Mouse (Mus musculus): ENCODE measurements around the gene Smad9. TPM values are rescaled to one million over a fixed set of nuclear protein-coding genes. Genes with fewer than 3 reads are reported as not detected.

The Smad9 gene
- polyA plus RNA-seq, 1 experiment from 2014 or later = 0.37 TPM

- ATAC-seq (ENCODE audit: insufficient number of reproducible peaks, low FRiP score, low TSS enrichment, low read depth) (no peak), DNase-seq (ENCODE audit: low spot score) (no peak)
- Histone ChIP-seq H3K27ac (replicated peaks; ENCODE audit: low read depth, low read length) (no peak overlapping the region), H3K4me2 (ENCODE audit: low read depth, severe bottlenecking) (no peak overlapping the region), H3K4me3 (ENCODE audit: low read depth, low read length) (no peak overlapping the region), H3K9ac (ENCODE audit: low read length) (no peak overlapping the region), H3K36me3 (ENCODE audit: control insufficient read depth, insufficient read depth, low read length) (no peaks in the 10 kb centered on the region), H3K27me3 (ENCODE audit: control insufficient read depth, insufficient read depth, low read length) (no peaks in the 10 kb centered on the region), H3K9me3 (ENCODE audit: control insufficient read depth, low read length) (no peaks in the 10 kb centered on the region; the same call in 1 of the 2 replicates), H3K4me1 (ENCODE audit: control insufficient read depth, insufficient read depth, low read length) (no peaks in the 10 kb centered on the region)
- 76% methylated on average over 7 of the region's 7 CpGs for WGBS
Measured at GRCm38 (mm10) chr3:54775989-54776631, 20.7 kb downstream of the Smad9 start.

GRCm38 (mm10) chr3:54790601-54791000, 35.2 kb downstream of the Smad9 start:
- Histone ChIP-seq H3K9ac (ENCODE audit: low read length) (no peak overlapping the region), H3K4me3 (ENCODE audit: low read depth, low read length) (no peak overlapping the region), H3K4me1 (ENCODE audit: control insufficient read depth, insufficient read depth, low read length) (no peaks in the 10 kb centered on the region), H3K27ac (replicated peaks; ENCODE audit: low read depth, low read length) (no peak overlapping the region), H3K27me3 (ENCODE audit: control insufficient read depth, insufficient read depth, low read length) (no peaks in the 10 kb centered on the region), H3K36me3 (ENCODE audit: control insufficient read depth, insufficient read depth, low read length) (no peaks in the 10 kb centered on the region), H3K9me3 (ENCODE audit: control insufficient read depth, low read length) (peaks cover 2% of the 10 kb centered on the region; the same call in 1 of the 2 replicates), H3K4me2 (ENCODE audit: low read depth, severe bottlenecking) (no peak overlapping the region)
- ATAC-seq (ENCODE audit: insufficient number of reproducible peaks, low FRiP score, low TSS enrichment, low read depth) = no peak
- 63% methylated on average over 2 of the region's 2 CpGs for WGBS
- no peak for DNase-seq (ENCODE audit: low spot score)

GRCm38 (mm10) chr3:54791822-54792677, 36.7 kb downstream of the Smad9 start:
- DNase-seq (ENCODE audit: low spot score) (no peak), ATAC-seq (ENCODE audit: insufficient number of reproducible peaks, low FRiP score, low TSS enrichment, low read depth) (no peak)
- peaks cover 2% of the 10 kb centered on the region; the same call in 1 of the 2 replicates for H3K9me3 ChIP-seq (ENCODE audit: control insufficient read depth, low read length)
- H3K4me3 ChIP-seq (ENCODE audit: low read depth, low read length) = no peak overlapping the region
- H3K9ac ChIP-seq (ENCODE audit: low read length) = no peak overlapping the region
- H3K27ac ChIP-seq (replicated peaks; ENCODE audit: low read depth, low read length) = no peak overlapping the region
- no peaks in the 10 kb centered on the region for H3K4me1 ChIP-seq (ENCODE audit: control insufficient read depth, insufficient read depth, low read length)
- no peaks in the 10 kb centered on the region for H3K36me3 ChIP-seq (ENCODE audit: control insufficient read depth, insufficient read depth, low read length)
- 76% methylated on average over 10 of the region's 10 CpGs for WGBS
- H3K27me3 ChIP-seq (ENCODE audit: control insufficient read depth, insufficient read depth, low read length) = no peaks in the 10 kb centered on the region
- no peak overlapping the region for H3K4me2 ChIP-seq (ENCODE audit: low read depth, severe bottlenecking)

DNA sequence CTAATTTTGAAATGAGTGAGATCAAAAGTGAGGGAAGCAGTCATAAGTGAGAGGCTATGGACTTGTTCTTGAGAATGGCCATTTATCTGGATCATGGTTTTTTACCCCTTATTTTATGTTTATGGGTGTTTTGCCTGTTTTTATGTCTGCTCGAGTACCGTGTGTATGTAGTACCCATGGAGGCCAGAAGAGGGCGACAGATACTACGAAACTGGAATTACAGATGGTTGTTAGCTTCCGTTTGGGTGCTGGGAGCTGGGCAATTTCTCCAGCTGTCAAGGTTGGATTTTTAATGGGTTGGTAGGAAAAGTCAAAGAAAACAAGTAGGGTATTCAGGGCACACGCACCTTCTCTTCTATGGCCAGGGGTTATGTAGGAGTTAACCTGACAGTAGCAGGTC, 38.4 kb downstream of the Smad9 start:
- Histone ChIP-seq H3K4me3 (ENCODE audit: low read depth, low read length) (no peak overlapping the region), H3K27ac (replicated peaks; ENCODE audit: low read depth, low read length) (no peak overlapping the region), H3K36me3 (ENCODE audit: control insufficient read depth, insufficient read depth, low read length) (no peaks in the 10 kb centered on the region), H3K9ac (ENCODE audit: low read length) (no peak overlapping the region), H3K4me2 (ENCODE audit: low read depth, severe bottlenecking) (no peak overlapping the region), H3K9me3 (ENCODE audit: control insufficient read depth, low read length) (peaks cover 2% of the 10 kb centered on the region; the same call in 1 of the 2 replicates), H3K4me1 (ENCODE audit: control insufficient read depth, insufficient read depth, low read length) (no peaks in the 10 kb centered on the region), H3K27me3 (ENCODE audit: control insufficient read depth, insufficient read depth, low read length) (no peaks in the 10 kb centered on the region)
- ATAC-seq (ENCODE audit: insufficient number of reproducible peaks, low FRiP score, low TSS enrichment, low read depth) (no peak), DNase-seq (ENCODE audit: low spot score) (peak; percentile 36)
- WGBS = 87% methylated on average over 6 of the region's 6 CpGs

DNA sequence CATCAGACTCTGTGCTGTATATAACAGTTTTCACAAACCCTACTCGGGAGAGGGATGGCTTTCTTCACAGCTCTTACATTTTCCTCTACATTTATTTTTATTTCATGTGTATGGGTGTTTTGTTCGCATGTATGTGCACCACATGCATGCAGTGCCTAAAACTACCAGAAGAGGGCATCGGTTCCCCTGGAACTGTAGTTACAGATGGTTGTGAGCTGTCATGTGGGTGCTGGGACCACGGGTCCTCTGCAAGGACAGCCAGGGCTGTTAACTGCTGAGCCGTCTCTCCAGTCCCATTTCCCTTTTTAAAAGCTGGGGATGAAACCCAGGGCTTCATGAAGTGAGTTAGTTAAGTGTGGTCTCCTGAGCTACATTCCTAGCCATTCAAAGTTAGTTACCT, 40.0 kb downstream of the Smad9 start:
- ATAC-seq (ENCODE audit: insufficient number of reproducible peaks, low FRiP score, low TSS enrichment, low read depth) (no peak), DNase-seq (ENCODE audit: low spot score) (no peak)
- no peak overlapping the region for H3K9ac ChIP-seq (ENCODE audit: low read length)
- no peaks in the 10 kb centered on the region for H3K36me3 ChIP-seq (ENCODE audit: control insufficient read depth, insufficient read depth, low read length)
- 91% methylated on average over 5 of the region's 5 CpGs for WGBS
- no peak overlapping the region for H3K4me2 ChIP-seq (ENCODE audit: low read depth, severe bottlenecking)
- no peak overlapping the region for H3K4me3 ChIP-seq (ENCODE audit: low read depth, low read length)
- H3K4me1 ChIP-seq (ENCODE audit: control insufficient read depth, insufficient read depth, low read length) = no peaks in the 10 kb centered on the region
- peaks cover 2% of the 10 kb centered on the region; the same call in 1 of the 2 replicates for H3K9me3 ChIP-seq (ENCODE audit: control insufficient read depth, low read length)
- no peaks in the 10 kb centered on the region for H3K27me3 ChIP-seq (ENCODE audit: control insufficient read depth, insufficient read depth, low read length)
- H3K27ac ChIP-seq (replicated peaks; ENCODE audit: low read depth, low read length) = no peak overlapping the region

DNA sequence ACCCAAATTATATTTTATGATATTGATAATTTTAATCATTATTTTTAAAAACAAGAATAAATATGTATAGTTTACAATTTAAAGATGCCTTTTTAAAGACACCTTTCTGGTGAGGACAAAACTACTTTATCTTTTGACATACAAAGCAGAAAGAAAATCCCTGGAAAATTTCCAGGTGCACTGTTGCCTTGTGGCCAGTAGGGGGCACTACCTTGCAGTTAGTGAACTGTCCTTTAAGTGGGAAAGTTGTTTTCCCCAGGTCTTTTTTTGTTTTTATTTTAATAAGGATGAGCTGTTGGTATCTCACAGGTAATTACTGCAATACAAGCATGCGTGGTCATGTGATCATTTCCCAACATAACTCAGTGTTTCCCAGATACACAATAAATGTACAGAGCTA, 40.4 kb downstream of the Smad9 start:
- H3K4me1 ChIP-seq (ENCODE audit: control insufficient read depth, insufficient read depth, low read length) = no peaks in the 10 kb centered on the region
- H3K36me3 ChIP-seq (ENCODE audit: control insufficient read depth, insufficient read depth, low read length) = no peaks in the 10 kb centered on the region
- H3K27ac ChIP-seq (replicated peaks; ENCODE audit: low read depth, low read length) = no peak overlapping the region
- H3K9ac ChIP-seq (ENCODE audit: low read length) = no peak overlapping the region
- DNase-seq (ENCODE audit: low spot score) (no peak), ATAC-seq (ENCODE audit: insufficient number of reproducible peaks, low FRiP score, low TSS enrichment, low read depth) (no peak)
- no peak overlapping the region for H3K4me3 ChIP-seq (ENCODE audit: low read depth, low read length)
- 94% methylated on average over 1 of the region's 1 CpGs for WGBS
- H3K27me3 ChIP-seq (ENCODE audit: control insufficient read depth, insufficient read depth, low read length) = no peaks in the 10 kb centered on the region
- no peak overlapping the region for H3K4me2 ChIP-seq (ENCODE audit: low read depth, severe bottlenecking)
- peaks cover 2% of the 10 kb centered on the region; the same call in 1 of the 2 replicates for H3K9me3 ChIP-seq (ENCODE audit: control insufficient read depth, low read length)

GRCm38 (mm10) chr3:54797211-54797610, 41.8 kb downstream of the Smad9 start:
- Histone ChIP-seq H3K4me3 (ENCODE audit: low read depth, low read length) (no peak overlapping the region), H3K27ac (replicated peaks; ENCODE audit: low read depth, low read length) (no peak overlapping the region), H3K9ac (ENCODE audit: low read length) (no peak overlapping the region), H3K4me1 (ENCODE audit: control insufficient read depth, insufficient read depth, low read length) (no peaks in the 10 kb centered on the region), H3K36me3 (ENCODE audit: control insufficient read depth, insufficient read depth, low read length) (no peaks in the 10 kb centered on the region), H3K4me2 (ENCODE audit: low read depth, severe bottlenecking) (no peak overlapping the region), H3K27me3 (ENCODE audit: control insufficient read depth, insufficient read depth, low read length) (no peaks in the 10 kb centered on the region), H3K9me3 (ENCODE audit: control insufficient read depth, low read length) (peaks cover 2% of the 10 kb centered on the region; the same call in 1 of the 2 replicates)
- DNase-seq (ENCODE audit: low spot score) (peak; percentile 45), ATAC-seq (ENCODE audit: insufficient number of reproducible peaks, low FRiP score, low TSS enrichment, low read depth) (no peak)
- WGBS = 39% methylated on average over 16 of the region's 16 CpGs

- Histone ChIP-seq H3K4me2 (ENCODE audit: low read depth, severe bottlenecking) (no peak overlapping the region), H3K4me1 (ENCODE audit: control insufficient read depth, insufficient read depth, low read length) (0 out of 2 replicates have a peak, but pooled peaks cover 6% of the 10 kb centered on the region), H3K36me3 (ENCODE audit: control insufficient read depth, insufficient read depth, low read length) (peaks cover 4% of the 10 kb centered on the region), H3K9me3 (ENCODE audit: control insufficient read depth, low read length) (no peaks in the 10 kb centered on the region), H3K4me3 (ENCODE audit: low read depth, low read length) (no peak overlapping the region), H3K9ac (ENCODE audit: low read length) (no peak overlapping the region), H3K27me3 (ENCODE audit: control insufficient read depth, insufficient read depth, low read length) (no peaks in the 10 kb centered on the region), H3K27ac (replicated peaks; ENCODE audit: low read depth, low read length) (no peak overlapping the region)
- whole genome bisulfite sequencing = 95% methylated on average over 8 of the region's 8 CpGs
- DNase-seq (ENCODE audit: low spot score) = no peak
- ATAC-seq (ENCODE audit: insufficient number of reproducible peaks, low FRiP score, low TSS enrichment, low read depth) = no peak
Measured at GRCm38 (mm10) chr3:54803713-54804112, 48.3 kb downstream of the Smad9 start.

Data from limb, embryonic 11.5 days (tissue).